Mouse (Mus musculus): Measurements from ENCODE around the gene Snrnp25. TPM values are rescaled to one million over a fixed set of nuclear protein-coding genes. Genes with fewer than 3 reads are reported as not detected.
A peak's percentile ranks its signal among the peaks of the same experiment; 100 is the strongest.

Snrnp25 gene
- polyA plus RNA-seq, 1 experiment from 2014 or later: 50.8 TPM

DNA sequence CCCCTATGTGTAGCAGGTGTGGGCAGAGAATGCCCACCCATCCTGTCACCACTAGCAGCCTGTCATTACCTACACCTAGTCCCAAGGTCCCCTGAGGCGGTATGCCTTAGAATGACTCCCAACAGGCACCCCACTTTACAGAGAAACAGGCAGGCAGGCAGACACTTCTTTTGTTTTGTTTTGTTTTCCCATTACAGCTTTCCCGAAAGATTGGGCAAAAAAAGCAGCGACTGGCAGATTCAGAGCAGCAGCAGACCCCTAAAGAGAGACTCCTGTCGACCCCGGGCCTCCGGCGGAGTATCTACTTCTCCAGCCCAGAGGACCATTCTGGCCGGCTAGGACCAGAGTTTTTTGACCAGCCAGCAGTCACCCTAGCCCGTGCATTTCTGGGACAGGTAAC lies 22.3 kb downstream of the Snrnp25 start:
- no peak overlapping the region; the same call in 1 of the 2 replicates for H3K4me3 ChIP-seq
- no peak overlapping the region for H3K27ac ChIP-seq
- no peaks in the 10 kb centered on the region for H3K9me3 ChIP-seq
- 86% methylated on average over 9 of the region's 9 CpGs for WGBS
- peak overlapping the region; percentile 82; the same call in 1 of the 2 replicates for H3K4me2 ChIP-seq
- ATAC-seq (ENCODE audit: borderline replicate concordance, extremely low read depth, low FRiP score, low TSS enrichment): no peak
- H3K4me1 ChIP-seq: peaks cover 50% of the 10 kb centered on the region
- H3K27me3 ChIP-seq: no peaks in the 10 kb centered on the region
- H3K9ac ChIP-seq: peak overlapping the region; percentile 69; the same call in 1 of the 2 replicates
- H3K36me3 ChIP-seq: peaks cover 31% of the 10 kb centered on the region

DNA sequence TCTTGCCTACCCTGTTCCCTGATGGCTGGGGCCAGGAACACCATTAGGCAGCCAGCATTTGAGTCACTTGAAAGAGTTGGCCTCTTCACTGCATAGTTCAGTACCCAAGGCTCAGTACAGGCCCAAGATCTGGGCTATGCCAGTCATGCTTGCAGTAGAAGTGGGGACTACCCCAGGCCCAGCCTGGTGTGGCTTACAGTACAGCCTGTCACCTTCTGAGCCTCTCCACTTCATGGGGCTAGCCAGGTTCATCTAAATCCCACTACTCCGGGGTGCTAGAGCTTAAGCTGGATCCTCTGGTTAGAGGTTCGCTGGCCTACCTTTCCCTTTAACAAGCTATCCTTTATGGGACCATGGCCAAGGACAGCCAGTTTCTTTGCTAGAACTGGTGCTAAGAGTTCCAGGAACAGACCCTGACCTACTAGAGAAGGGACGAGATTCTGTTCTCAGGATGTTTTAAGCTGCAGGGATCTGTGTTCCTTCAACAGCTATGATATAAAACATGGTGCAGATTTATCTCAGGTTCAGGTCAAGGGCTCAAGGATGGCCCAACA lies 23.2 kb downstream of the Snrnp25 start:
- H3K4me3 ChIP-seq: no peak overlapping the region
- WGBS: 84% methylated on average over 3 of the region's 3 CpGs

DNA sequence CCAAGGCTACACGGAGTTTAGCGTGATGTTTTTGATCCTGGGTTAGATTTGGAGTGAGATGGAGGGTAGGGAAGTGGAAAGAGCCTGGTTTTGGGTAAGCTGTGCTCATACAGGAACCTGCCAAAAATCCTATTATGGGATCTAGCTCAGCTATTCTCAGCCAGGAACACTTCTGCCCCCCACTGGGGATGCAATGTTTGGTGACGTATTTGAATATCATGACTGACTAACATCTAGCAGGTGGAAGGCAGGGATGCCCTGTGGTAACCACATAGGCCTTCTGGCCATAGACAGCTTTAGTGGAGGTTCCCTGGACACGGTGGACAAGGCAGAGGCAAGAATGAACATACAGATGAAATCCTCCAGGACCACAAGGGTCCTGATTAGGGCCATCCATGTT lies 25.0 kb downstream of the Snrnp25 start:
- Histone ChIP-seq H3K4me1 (peaks cover 33% of the 10 kb centered on the region), H3K9ac (no peak overlapping the region), H3K27ac (no peak overlapping the region), H3K9me3 (no peaks in the 10 kb centered on the region), H3K4me2 (no peak overlapping the region), H3K36me3 (peaks cover 53% of the 10 kb centered on the region), H3K4me3 (no peak overlapping the region), H3K27me3 (no peaks in the 10 kb centered on the region)
- no peak for ATAC-seq (ENCODE audit: borderline replicate concordance, extremely low read depth, low FRiP score, low TSS enrichment)
- 76% methylated on average over 4 of the region's 4 CpGs for WGBS

More for the DNA sequence above, 23.2 kb downstream of the Snrnp25 start:
- Histone ChIP-seq H3K4me2 (no peak overlapping the region), H3K27ac (no peak overlapping the region), H3K9me3 (no peaks in the 10 kb centered on the region), H3K9ac (no peak overlapping the region), H3K4me1 (peaks cover 42% of the 10 kb centered on the region), H3K36me3 (peaks cover 39% of the 10 kb centered on the region), H3K27me3 (no peaks in the 10 kb centered on the region)
- no peak for ATAC-seq (ENCODE audit: borderline replicate concordance, extremely low read depth, low FRiP score, low TSS enrichment)

DNA sequence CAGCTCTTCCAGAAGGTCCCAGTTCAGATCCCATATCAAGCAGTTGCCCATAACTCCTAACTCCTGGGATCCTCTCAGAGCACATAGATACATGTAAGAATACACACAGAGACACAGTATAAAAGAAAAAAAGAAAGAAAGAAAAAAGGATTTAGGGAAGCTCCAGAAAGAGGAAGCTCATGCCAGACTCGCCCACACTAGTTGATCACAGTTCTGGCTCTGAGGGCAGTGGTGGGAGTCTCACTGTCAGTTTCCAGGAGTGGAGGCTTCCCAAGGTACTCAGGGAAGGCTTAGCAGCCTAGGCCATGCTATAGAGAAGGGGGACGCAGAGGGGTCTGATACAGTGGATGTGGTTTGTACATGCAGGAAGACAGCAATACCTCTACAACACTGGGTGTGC lies 25.9 kb downstream of the Snrnp25 start:
- Histone ChIP-seq H3K27ac (no peak overlapping the region), H3K4me2 (no peak overlapping the region), H3K36me3 (peaks cover 53% of the 10 kb centered on the region), H3K4me1 (peaks cover 31% of the 10 kb centered on the region), H3K9ac (no peak overlapping the region), H3K9me3 (no peaks in the 10 kb centered on the region), H3K27me3 (no peaks in the 10 kb centered on the region), H3K4me3 (no peak overlapping the region)
- ATAC-seq (ENCODE audit: borderline replicate concordance, extremely low read depth, low FRiP score, low TSS enrichment): no peak
- WGBS: 91% methylated on average over 2 of the region's 2 CpGs

DNA sequence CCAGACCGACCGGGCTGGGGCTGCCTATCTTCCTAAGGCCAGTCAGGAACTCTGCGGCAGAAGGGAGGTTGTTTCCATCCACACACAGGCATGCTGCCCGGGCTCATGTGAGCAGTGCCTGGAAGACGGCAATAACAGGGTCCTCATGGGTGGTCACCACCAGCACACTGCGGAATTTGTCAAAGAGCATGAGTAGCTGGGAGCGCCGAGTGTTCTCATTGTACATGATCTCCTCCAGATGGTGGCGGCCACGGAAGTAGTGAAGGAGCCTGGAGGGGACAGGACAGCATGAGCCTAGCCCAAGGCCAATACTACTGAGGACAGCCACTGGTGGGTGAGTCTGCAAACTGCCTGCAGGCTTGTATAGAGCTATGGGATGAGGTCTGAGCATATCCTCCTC lies 27.6 kb downstream of the Snrnp25 start:
- Histone ChIP-seq H3K27ac (no peak overlapping the region), H3K4me3 (no peak overlapping the region), H3K9ac (no peak overlapping the region), H3K36me3 (peaks cover 55% of the 10 kb centered on the region), H3K4me2 (no peak overlapping the region), H3K9me3 (no peaks in the 10 kb centered on the region), H3K27me3 (no peaks in the 10 kb centered on the region), H3K4me1 (peaks cover 23% of the 10 kb centered on the region)
- 70% methylated on average over 10 of the region's 10 CpGs for WGBS
- ATAC-seq (ENCODE audit: borderline replicate concordance, extremely low read depth, low FRiP score, low TSS enrichment): no peak

DNA sequence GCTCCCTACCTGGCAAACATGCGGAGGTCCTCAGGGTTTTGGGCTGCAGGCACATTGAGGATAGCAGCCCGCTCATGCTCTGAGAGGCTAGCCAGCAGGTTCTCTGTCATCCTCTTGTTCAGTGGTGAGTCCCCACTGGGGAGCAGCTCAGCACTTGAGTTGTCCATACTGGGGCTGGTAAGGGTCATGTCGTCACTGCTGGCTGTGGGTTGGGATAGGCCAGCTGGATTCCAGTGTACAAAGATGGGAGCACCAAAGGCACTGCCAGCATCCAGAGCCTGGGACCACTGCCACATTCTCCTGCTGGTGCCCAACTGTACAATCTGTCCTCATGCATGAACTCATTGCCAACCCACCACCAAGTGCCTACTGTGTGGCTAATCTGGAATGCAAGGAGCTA lies 28.7 kb downstream of the Snrnp25 start:
- 89% methylated on average over 3 of the region's 3 CpGs for WGBS
- Histone ChIP-seq H3K9ac (no peak overlapping the region), H3K4me3 (no peak overlapping the region), H3K9me3 (no peaks in the 10 kb centered on the region), H3K27me3 (no peaks in the 10 kb centered on the region), H3K4me1 (peaks cover 20% of the 10 kb centered on the region), H3K36me3 (peaks cover 59% of the 10 kb centered on the region), H3K4me2 (no peak overlapping the region), H3K27ac (no peak overlapping the region)
- no peak for ATAC-seq (ENCODE audit: borderline replicate concordance, extremely low read depth, low FRiP score, low TSS enrichment)

DNA sequence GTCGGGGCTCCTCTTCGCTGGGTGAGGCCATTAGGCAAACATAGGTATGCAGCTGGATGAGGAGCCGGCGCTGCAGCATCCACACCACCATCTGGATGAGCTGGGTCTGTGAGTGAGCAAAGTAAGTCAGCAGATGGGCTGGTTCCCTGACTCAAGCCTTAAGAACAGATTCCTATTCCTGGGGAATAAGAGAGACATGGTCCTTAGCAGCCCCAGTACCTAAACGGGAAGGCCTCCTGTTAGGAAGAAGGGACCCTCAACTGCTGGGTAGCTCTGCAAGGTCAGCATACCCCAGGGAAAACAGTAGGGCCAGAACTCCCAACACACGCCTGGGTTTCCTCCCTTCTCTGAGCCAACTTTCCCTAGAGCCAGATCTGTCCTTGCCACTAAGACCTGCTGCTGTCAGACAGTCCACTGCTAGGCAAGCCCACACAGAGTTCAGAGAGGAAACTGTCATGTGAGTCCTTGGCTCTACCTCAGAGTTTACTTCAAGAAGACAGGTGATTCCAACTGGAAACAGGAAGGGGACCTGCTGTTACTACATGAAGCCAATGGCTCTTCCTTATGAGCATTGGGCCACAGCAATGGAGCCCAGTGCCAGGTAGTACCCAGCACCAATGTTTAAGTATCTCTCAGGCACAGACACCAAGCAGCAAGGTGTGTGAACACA lies 29.7 kb downstream of the Snrnp25 start:
- H3K27ac ChIP-seq: peak overlapping the region; percentile 54
- no peak for ATAC-seq (ENCODE audit: borderline replicate concordance, extremely low read depth, low FRiP score, low TSS enrichment)
- H3K36me3 ChIP-seq: peaks cover 59% of the 10 kb centered on the region

DNA sequence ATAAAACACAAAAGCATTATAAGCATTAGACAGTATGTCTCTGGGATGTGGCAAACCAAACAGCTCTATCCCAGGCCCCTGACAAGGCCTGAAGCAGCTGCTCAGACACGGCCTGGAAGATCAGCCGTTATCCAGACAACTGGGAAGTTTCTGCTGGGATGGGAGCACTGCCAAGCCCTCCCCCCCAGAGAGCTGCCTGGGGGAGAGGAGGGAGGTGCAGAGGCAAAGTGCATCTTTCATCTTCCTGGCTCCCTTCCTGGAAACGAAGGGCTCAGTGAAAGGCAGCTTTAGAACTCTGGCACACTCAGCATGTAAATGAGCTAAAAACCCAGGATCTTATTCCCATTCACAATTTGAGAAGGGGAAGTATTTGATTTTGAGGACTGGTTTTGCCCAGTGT lies 30.4 kb downstream of the Snrnp25 start:
- Histone ChIP-seq H3K27me3 (no peaks in the 10 kb centered on the region), H3K9ac (no peak overlapping the region), H3K4me3 (no peak overlapping the region), H3K4me2 (no peak overlapping the region), H3K27ac (peak overlapping the region; percentile 54), H3K9me3 (no peaks in the 10 kb centered on the region), H3K36me3 (peaks cover 57% of the 10 kb centered on the region), H3K4me1 (peaks cover 20% of the 10 kb centered on the region)
- 36% methylated on average over 3 of the region's 3 CpGs for WGBS
- peak; percentile 71; the same call in 1 of the 2 replicates for ATAC-seq (ENCODE audit: borderline replicate concordance, extremely low read depth, low FRiP score, low TSS enrichment)

More for the DNA sequence above, 29.7 kb downstream of the Snrnp25 start:
- H3K9me3 ChIP-seq: no peaks in the 10 kb centered on the region
- 84% methylated on average over 6 of the region's 6 CpGs for WGBS
- no peak overlapping the region for H3K4me2 ChIP-seq
- H3K4me3 ChIP-seq: no peak overlapping the region
- no peaks in the 10 kb centered on the region for H3K27me3 ChIP-seq
- peaks cover 20% of the 10 kb centered on the region for H3K4me1 ChIP-seq
- H3K9ac ChIP-seq: no peak overlapping the region

DNA sequence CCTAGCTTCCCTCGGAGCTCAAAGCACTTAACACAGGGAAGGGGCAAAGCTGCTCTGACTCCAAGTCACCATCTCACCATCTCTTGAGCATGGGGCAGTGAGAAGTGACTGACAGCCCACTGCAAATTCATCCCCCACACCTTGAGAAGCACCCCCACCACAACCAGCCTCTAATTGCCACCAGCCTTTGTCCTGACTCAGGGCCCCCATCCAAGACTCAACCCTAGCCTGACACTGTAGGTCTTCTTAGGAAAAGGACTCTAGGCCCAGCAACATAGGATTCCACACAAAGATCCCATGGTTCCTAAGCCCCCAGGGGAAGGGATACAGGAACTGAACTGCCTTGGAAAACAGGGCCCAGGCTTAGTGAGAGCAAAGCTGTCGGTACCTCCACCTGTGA lies 30.9 kb downstream of the Snrnp25 start:
- Histone ChIP-seq H3K9ac (no peak overlapping the region), H3K9me3 (no peaks in the 10 kb centered on the region), H3K27ac (peak overlapping the region; percentile 54; the same call in 1 of the 2 replicates), H3K36me3 (peaks cover 57% of the 10 kb centered on the region), H3K4me3 (no peak overlapping the region), H3K4me2 (no peak overlapping the region), H3K4me1 (peaks cover 20% of the 10 kb centered on the region), H3K27me3 (no peaks in the 10 kb centered on the region)
- WGBS: 51% methylated on average over 2 of the region's 2 CpGs
- ATAC-seq (ENCODE audit: borderline replicate concordance, extremely low read depth, low FRiP score, low TSS enrichment): no peak

DNA sequence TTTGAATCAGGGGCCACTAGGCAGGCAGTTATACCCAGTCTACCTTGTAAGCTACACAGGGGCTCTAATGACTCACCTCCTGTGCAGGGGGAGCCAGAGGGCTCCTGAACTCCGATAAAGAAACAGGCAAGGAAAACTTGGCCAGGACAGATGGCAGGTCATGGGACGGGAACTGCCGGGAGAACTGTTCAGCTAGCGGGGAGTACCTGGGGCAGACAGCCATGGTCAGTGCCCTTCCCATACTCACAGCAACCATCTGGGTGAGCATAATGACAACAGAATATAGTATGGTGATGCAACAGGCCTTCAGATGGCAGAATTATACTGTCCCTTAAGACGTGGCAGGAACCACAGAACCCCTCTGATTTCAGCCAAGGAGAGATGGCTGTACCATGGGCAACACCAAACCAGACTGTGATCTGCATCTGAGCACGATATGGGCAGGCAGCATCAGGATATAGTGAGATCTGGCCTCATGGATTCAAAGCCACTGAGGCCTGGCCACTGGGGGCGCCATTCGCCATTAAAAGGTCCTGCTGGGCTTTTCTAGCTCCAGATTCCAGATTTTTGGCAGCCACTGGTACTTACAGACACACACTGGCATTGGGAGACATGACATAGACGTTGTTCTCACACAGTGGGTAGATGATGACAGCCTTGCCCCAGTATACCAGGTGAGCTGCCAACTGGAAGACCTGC lies 31.6 kb downstream of the Snrnp25 start:
- ATAC-seq (ENCODE audit: borderline replicate concordance, extremely low read depth, low FRiP score, low TSS enrichment): no peak
- no peak overlapping the region for H3K4me3 ChIP-seq
- 57% methylated on average over 9 of the region's 9 CpGs for WGBS
- peaks cover 20% of the 10 kb centered on the region for H3K4me1 ChIP-seq
- H3K27me3 ChIP-seq: no peaks in the 10 kb centered on the region
- H3K9ac ChIP-seq: no peak overlapping the region
- no peak overlapping the region for H3K4me2 ChIP-seq
- no peaks in the 10 kb centered on the region for H3K9me3 ChIP-seq
- H3K27ac ChIP-seq: no peak overlapping the region
- peaks cover 50% of the 10 kb centered on the region for H3K36me3 ChIP-seq

DNA sequence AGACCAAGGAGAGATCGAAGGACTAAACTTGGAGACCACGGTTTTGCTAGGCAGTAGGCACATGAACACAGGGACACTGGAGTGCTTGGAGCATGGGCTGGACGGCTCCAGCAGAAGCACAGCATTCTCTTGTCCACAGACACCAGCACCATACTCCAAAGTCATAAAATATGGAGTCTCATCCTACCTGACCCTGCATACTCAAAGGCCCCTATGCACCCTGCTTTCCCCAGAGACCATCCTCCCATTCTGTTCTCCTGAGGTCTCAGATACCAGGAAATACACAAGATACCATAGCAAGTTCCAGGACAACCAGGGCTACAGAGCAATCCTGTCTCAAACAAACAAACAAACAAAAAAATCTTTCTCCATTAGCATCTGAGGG lies 32.2 kb downstream of the Snrnp25 start:
- Histone ChIP-seq H3K9ac (no peak overlapping the region), H3K4me1 (peaks cover 20% of the 10 kb centered on the region), H3K27ac (no peak overlapping the region), H3K4me3 (no peak overlapping the region), H3K9me3 (no peaks in the 10 kb centered on the region), H3K27me3 (no peaks in the 10 kb centered on the region), H3K36me3 (peaks cover 48% of the 10 kb centered on the region), H3K4me2 (no peak overlapping the region)
- ATAC-seq (ENCODE audit: borderline replicate concordance, extremely low read depth, low FRiP score, low TSS enrichment): no peak
- 87% methylated on average over 3 of the region's 3 CpGs for WGBS
